Mouse (Mus musculus): ENCODE measurements around the gene Clgn.

GRCm38 (mm10) chr8:83443052-83443400 lies 53.4 kb downstream of the Clgn start:
- TF ChIP-seq CTCF (IDR thresholded peaks at IDR 0.05) = no peak
- TF ChIP-seq EP300 (IDR thresholded peaks at IDR 0.05) = no peak
